Mouse (Mus musculus) urinary bladder, postnatal 36 days (tissue): Measurements from ENCODE around the gene Dync1h1.
A peak's percentile ranks its signal among the peaks of the same experiment; 100 is the strongest.
"Not testable (repeated sequence)": the region's sequence is repeated elsewhere in the genome, so short reads cannot be mapped to it uniquely, and the experiment has no call there.

ENCODE experiments used
- DNase-seq, 2 experiments: peaks; one replicate each; pipeline ENCODE4 v3.0.0; 2022; ENCODE audit warnings: low spot score in 2 of 2, mixed read lengths in 1 of 2

Dync1h1 gene

GRCm38 (mm10) chr12:110696173-110696974 is 95.1 kb downstream of the Dync1h1 start:
- peak; percentile 98 for DNase-seq

- no peak for DNase-seq
Measured at GRCm38 (mm10) chr12:110696975-110697400, 95.7 kb downstream of the Dync1h1 start.

GRCm38 (mm10) chr12:110697457-110697856 is 96.2 kb downstream of the Dync1h1 start:
- no peak for DNase-seq

GRCm38 (mm10) chr12:110698080-110698479 is 96.8 kb downstream of the Dync1h1 start:
- DNase-seq: no peak

GRCm38 (mm10) chr12:110698523-110699170 is 97.4 kb downstream of the Dync1h1 start:
- DNase-seq: no peak

- DNase-seq: no peak
Measured at GRCm38 (mm10) chr12:110699171-110699547, 97.9 kb downstream of the Dync1h1 start.

GRCm38 (mm10) chr12:110700730-110701129 is 99.5 kb downstream of the Dync1h1 start:
- DNase-seq: no peak

GRCm38 (mm10) chr12:110701363-110701762 is 100.1 kb downstream of the Dync1h1 start:
- DNase-seq: not testable (repeated sequence)

- no peak for DNase-seq
Measured at GRCm38 (mm10) chr12:110702556-110702955, 101.3 kb downstream of the Dync1h1 start, which contains the start of gene Hsp90aa1. Hsp90aa1 (minus strand) TSS chr12:110702728.

GRCm38 (mm10) chr12:110703008-110703471 is 101.8 kb downstream of the Dync1h1 start:
- DNase-seq: peak; percentile 86 to 88

- no peak for DNase-seq
Measured at GRCm38 (mm10) chr12:110703682-110704081, 102.4 kb downstream of the Dync1h1 start.

- not testable (repeated sequence) for DNase-seq
Measured at GRCm38 (mm10) chr12:110705419-110705818, 104.2 kb downstream of the Dync1h1 start.

- DNase-seq: peak; percentile 24 to 49
Measured at GRCm38 (mm10) chr12:110706337-110707231, 105.3 kb downstream of the Dync1h1 start.

- no peak for DNase-seq
Measured at GRCm38 (mm10) chr12:110707451-110707850, 106.2 kb downstream of the Dync1h1 start.

GRCm38 (mm10) chr12:110711270-110711669 is 110.0 kb downstream of the Dync1h1 start:
- DNase-seq: no peak

GRCm38 (mm10) chr12:110713784-110714183 is 112.5 kb downstream of the Dync1h1 start:
- no peak for DNase-seq

GRCm38 (mm10) chr12:110714215-110714614 is 113.0 kb downstream of the Dync1h1 start:
- no peak for DNase-seq

GRCm38 (mm10) chr12:110716004-110716403 is 114.8 kb downstream of the Dync1h1 start:
- DNase-seq: no peak
